Mouse (Mus musculus): ENCODE measurements around the gene Olfr951. TPM values are rescaled to one million over a fixed set of nuclear protein-coding genes. Genes with fewer than 3 reads are reported as not detected.

The Olfr951 gene
- polyA plus RNA-seq (2012; rRNA removed) = not detected in 2 replicates

DNA sequence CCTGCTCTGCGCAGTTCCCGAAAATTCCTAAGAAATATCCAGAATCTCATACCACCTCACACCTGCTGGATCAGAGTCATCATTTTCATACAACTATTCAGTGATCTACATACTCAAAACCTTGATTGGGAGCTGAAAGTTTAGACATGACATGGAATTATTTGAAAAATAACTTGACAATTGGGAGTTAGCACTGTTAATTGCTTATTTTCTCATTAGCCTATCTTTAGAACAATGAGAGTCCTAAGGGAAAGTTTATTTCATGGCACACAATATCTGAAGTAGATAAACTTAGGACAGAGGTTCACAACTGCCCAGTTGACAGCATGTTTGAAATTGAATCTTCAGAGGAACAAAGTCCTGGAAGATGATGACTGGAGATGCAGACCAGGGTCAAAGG, at the start of gene Olfr951:
TSS of gene Olfr951 (plus strand) at position 301 of the 400 bp plus-strand sequence.
- TF ChIP-seq CTCF (IDR thresholded peaks at IDR 0.05; ENCODE audit: borderline replicate concordance, insufficient read depth, low read depth, low read length) (no peak), POLR2A (IDR thresholded peaks at IDR 0.05; ENCODE audit: borderline replicate concordance, insufficient read depth, low read length) (no peak)

DNA sequence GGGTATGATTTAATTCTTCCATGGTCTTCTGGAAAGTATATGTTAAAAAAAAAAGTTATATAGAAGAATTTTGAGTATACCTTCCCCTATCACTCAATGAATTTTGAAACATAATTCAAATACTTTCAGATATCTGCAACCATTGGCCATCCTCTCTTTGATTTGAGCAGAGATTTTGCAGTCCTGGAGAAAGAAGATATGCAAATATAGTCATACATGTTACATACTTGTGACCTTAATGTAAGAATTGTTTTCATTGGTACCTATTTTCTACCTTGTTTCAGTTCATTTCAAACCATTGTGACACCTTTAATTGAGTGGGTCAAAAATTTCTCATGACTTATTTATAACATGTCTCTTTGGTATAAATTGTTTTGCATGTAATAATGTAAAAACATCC, 39.8 kb downstream of the Olfr951 start, which contains the start of gene Olfr952:
TSS of gene Olfr952 (minus strand) at position 101 of the 400 bp plus-strand sequence.
- no peak for TF ChIP-seq POLR2A (IDR thresholded peaks at IDR 0.05; ENCODE audit: borderline replicate concordance, insufficient read depth, low read length)
- TF ChIP-seq CTCF (IDR thresholded peaks at IDR 0.05; ENCODE audit: borderline replicate concordance, insufficient read depth, low read depth, low read length) = no peak
- H3K27ac ChIP-seq (ENCODE audit: insufficient read depth, low read length) = no peak within 1 kb of the TSS
- H3K4me1 ChIP-seq (ENCODE audit: control insufficient read depth, insufficient read depth, low read length) = no peaks in the 10 kb centered on the region
- DNase-seq = no peak
- no peak within 1 kb of the TSS for H3K4me3 ChIP-seq (replicated peaks; ENCODE audit: insufficient read depth, low read depth, low read length)
- H3K27me3 ChIP-seq (ENCODE audit: control insufficient read depth, insufficient read depth, low read length) = no peaks in the 10 kb centered on the region

More for the DNA sequence above, at the start of gene Olfr951:
- Histone ChIP-seq H3K27ac (ENCODE audit: insufficient read depth, low read length) (no peak within 1 kb of the TSS), H3K27me3 (ENCODE audit: control insufficient read depth, insufficient read depth, low read length) (no peaks in the 10 kb centered on the region), H3K4me1 (ENCODE audit: control insufficient read depth, insufficient read depth, low read length) (no peaks in the 10 kb centered on the region), H3K4me3 (replicated peaks; ENCODE audit: insufficient read depth, low read depth, low read length) (no peak within 1 kb of the TSS)
- WGBS = 96% methylated on average over 2 of the region's 2 CpGs
- DNase-seq = no peak

Other genes with a start within 250 kb of the Olfr951 start
- gene Olfr943, start 221.1 kb upstream of the Olfr951 start, polyA plus RNA-seq (2012; rRNA removed) = not detected in 2 replicates
- gene Olfr944, start 185.5 kb upstream of the Olfr951 start, polyA plus RNA-seq (2012; rRNA removed) = not detected in 2 replicates
- not detected in 2 replicates for gene Olfr1537, start 137.4 kb upstream of the Olfr951 start, polyA plus RNA-seq (2012; rRNA removed)
- not detected in 2 replicates for gene Olfr945, start 110.6 kb upstream of the Olfr951 start, polyA plus RNA-seq (2012; rRNA removed)
- gene Olfr948, start 61.4 kb upstream of the Olfr951 start, polyA plus RNA-seq (2012; rRNA removed) = not detected in 2 replicates
- gene Olfr952, start 39.7 kb downstream of the Olfr951 start, polyA plus RNA-seq (2012; rRNA removed) = not detected in 2 replicates
- not detected in 2 replicates for gene Olfr954, start 69.3 kb downstream of the Olfr951 start, polyA plus RNA-seq (2012; rRNA removed)
- gene Olfr955, start 84.5 kb downstream of the Olfr951 start, polyA plus RNA-seq (2012; rRNA removed) = not detected in 2 replicates
- gene Olfr44, start 106.6 kb downstream of the Olfr951 start, polyA plus RNA-seq (2012; rRNA removed) = not detected in 2 replicates
- gene Olfr957, start 128.4 kb downstream of the Olfr951 start, polyA plus RNA-seq (2012; rRNA removed) = not detected in 2 replicates
- gene Olfr958, start 166.6 kb downstream of the Olfr951 start, polyA plus RNA-seq (2012; rRNA removed) = not detected in 2 replicates
- not detected in 2 replicates for gene Olfr959, start 188.2 kb downstream of the Olfr951 start, polyA plus RNA-seq (2012; rRNA removed)
- gene AW551984, start 217.0 kb downstream of the Olfr951 start, polyA plus RNA-seq (2012; rRNA removed) = 8.0 and 8.5 TPM in 2 replicates
- gene Olfr148, start 223.2 kb downstream of the Olfr951 start, polyA plus RNA-seq (2012; rRNA removed) = not detected in 2 replicates
- gene Olfr960, start 234.0 kb downstream of the Olfr951 start, polyA plus RNA-seq (2012; rRNA removed) = not detected in 2 replicates

Measured in cerebellum, adult 2 months (tissue).